8 mouse cellular contexts compared by ENCODE assay signal in genomic region chr2:110192702-110193312, GRCm38 (mm10).
A peak's percentile ranks its signal among the peaks of the same experiment; 100 is the strongest.
DNase-seq lines count a peak whose midpoint lies in the region; ATAC-seq and TF ChIP-seq lines count a peak whose summit lies in the region.

No protein-coding gene starts in this region.

- 44% methylated on average over 3 of the region's 3 CpGs for WGBS in forebrain, embryonic 12.5 days
- WGBS in forebrain, embryonic 15.5 days: 47% methylated on average over 3 of the region's 3 CpGs
- 19% methylated on average over 3 of the region's 3 CpGs for WGBS in intestine, embryonic 15.5 days
- 30% methylated on average over 3 of the region's 3 CpGs for WGBS in midbrain, embryonic 11.5 days

- no peak overlapping the region for H3K9ac ChIP-seq in forebrain, embryonic 12.5 days
- H3K9ac ChIP-seq in forebrain, embryonic 15.5 days (replicated peaks): no peak overlapping the region
- no peak overlapping the region for H3K9ac ChIP-seq in intestine, embryonic 15.5 days
- H3K9ac ChIP-seq in midbrain, embryonic 11.5 days (ENCODE audit: low read length): no peak overlapping the region

- DNase-seq in brain, adult 2 months (ENCODE audit: low read depth, low spot score): peak; percentile 10
- no peak for DNase-seq in midbrain, embryonic 11.5 days (ENCODE audit: low spot score, missing footprints)
- no peak for DNase-seq in thymus, adult 18-20 months
- no peak for DNase-seq in right cerebral cortex, adult 2 months (ENCODE audit: low spot score in 2 of 2)
- DNase-seq in left cerebral cortex, adult 2 months (ENCODE audit: extremely low spot score in 1 of 2, low spot score in 2 of 2): no peak

- H3K9me3 ChIP-seq in forebrain, embryonic 12.5 days: no peaks in the 10 kb centered on the region
- no peaks in the 10 kb centered on the region for H3K9me3 ChIP-seq in forebrain, embryonic 15.5 days
- no peaks in the 10 kb centered on the region for H3K9me3 ChIP-seq in intestine, embryonic 15.5 days
- H3K9me3 ChIP-seq in midbrain, embryonic 11.5 days (ENCODE audit: control insufficient read depth, low read length): no peaks in the 10 kb centered on the region

- H3K36me3 ChIP-seq in forebrain, embryonic 12.5 days (replicated peaks): no peaks in the 10 kb centered on the region
- H3K36me3 ChIP-seq in forebrain, embryonic 15.5 days: no peaks in the 10 kb centered on the region
- no peaks in the 10 kb centered on the region for H3K36me3 ChIP-seq in intestine, embryonic 15.5 days
- H3K36me3 ChIP-seq in midbrain, embryonic 11.5 days (ENCODE audit: control insufficient read depth, insufficient read depth, low read length): no peaks in the 10 kb centered on the region

- peaks cover 24% of the 10 kb centered on the region for H3K4me1 ChIP-seq in forebrain, embryonic 12.5 days
- peaks cover 11% of the 10 kb centered on the region for H3K4me1 ChIP-seq in forebrain, embryonic 15.5 days
- peaks cover 29% of the 10 kb centered on the region for H3K4me1 ChIP-seq in intestine, embryonic 15.5 days (replicated peaks)
- peaks cover 14% of the 10 kb centered on the region for H3K4me1 ChIP-seq in midbrain, embryonic 11.5 days (ENCODE audit: control insufficient read depth, insufficient read depth, low read length)

- intact Hi-C loops in left cerebral cortex, adult 2 months (cut with DNase I): no loop called here

- 0 out of 2 replicates have a peak overlapping the region, but pooled peaks have one; percentile 14 for H3K27ac ChIP-seq in forebrain, embryonic 12.5 days
- no peak overlapping the region for H3K27ac ChIP-seq in forebrain, embryonic 15.5 days (replicated peaks)
- peak overlapping the region; percentile 95 for H3K27ac ChIP-seq in intestine, embryonic 15.5 days
- no peak overlapping the region; the same call in 1 of the 2 replicates for H3K27ac ChIP-seq in midbrain, embryonic 11.5 days (ENCODE audit: low read depth, low read length)
- H3K27ac ChIP-seq in left cerebral cortex, adult 2 months: no peak overlapping the region

- no peak overlapping the region for H3K4me3 ChIP-seq in forebrain, embryonic 12.5 days (replicated peaks)
- H3K4me3 ChIP-seq in forebrain, embryonic 15.5 days: no peak overlapping the region
- H3K4me3 ChIP-seq in intestine, embryonic 15.5 days (replicated peaks): no peak overlapping the region
- no peak overlapping the region for H3K4me3 ChIP-seq in midbrain, embryonic 11.5 days (ENCODE audit: low read depth, low read length)
- H3K4me3 ChIP-seq in left cerebral cortex, adult 2 months: no peak overlapping the region

- H3K27me3 ChIP-seq in forebrain, embryonic 12.5 days: no peaks in the 10 kb centered on the region
- H3K27me3 ChIP-seq in forebrain, embryonic 15.5 days: no peaks in the 10 kb centered on the region
- H3K27me3 ChIP-seq in intestine, embryonic 15.5 days (replicated peaks): no peaks in the 10 kb centered on the region
- H3K27me3 ChIP-seq in midbrain, embryonic 11.5 days (ENCODE audit: control insufficient read depth, insufficient read depth, low read length): no peaks in the 10 kb centered on the region; the same call in 1 of the 2 replicates

- H3K4me2 ChIP-seq in forebrain, embryonic 12.5 days: peak overlapping the region; percentile 35; the same call in 1 of the 2 replicates
- H3K4me2 ChIP-seq in forebrain, embryonic 15.5 days (replicated peaks): no peak overlapping the region
- peak overlapping the region; percentile 55 for H3K4me2 ChIP-seq in intestine, embryonic 15.5 days (replicated peaks)
- H3K4me2 ChIP-seq in midbrain, embryonic 11.5 days: peak overlapping the region; percentile 29; the same call in 1 of the 2 replicates

- no peak for TF ChIP-seq CTCF in left cerebral cortex, adult 2 months (IDR thresholded peaks at IDR 0.05)

- peak; percentile 8; the same call in 1 of the 2 replicates for ATAC-seq in forebrain, embryonic 12.5 days (ENCODE audit: low FRiP score)
- no peak for ATAC-seq in forebrain, embryonic 15.5 days (replicated peaks)
- peak; percentile 59 for ATAC-seq in intestine, embryonic 15.5 days
- peak; percentile 79 for ATAC-seq in midbrain, embryonic 11.5 days (ENCODE audit: low FRiP score)

Comparison
In these comparisons a context has a peak if more than half of its experiments do, and no peak if none do; other contexts are left out.
1. H3K27ac ChIP-seq: peak in forebrain, embryonic 12.5 days (single experiment) and intestine, embryonic 15.5 days (single experiment); none in forebrain, embryonic 15.5 days (single experiment), midbrain, embryonic 11.5 days (single experiment) and left cerebral cortex, adult 2 months (single experiment).